Mouse (Mus musculus): ENCODE measurements around the gene Lpar3.
"Not testable (repeated sequence)": the region's sequence is repeated elsewhere in the genome, so short reads cannot be mapped to it uniquely, and the experiment has no call there.

The Lpar3 gene

DNA sequence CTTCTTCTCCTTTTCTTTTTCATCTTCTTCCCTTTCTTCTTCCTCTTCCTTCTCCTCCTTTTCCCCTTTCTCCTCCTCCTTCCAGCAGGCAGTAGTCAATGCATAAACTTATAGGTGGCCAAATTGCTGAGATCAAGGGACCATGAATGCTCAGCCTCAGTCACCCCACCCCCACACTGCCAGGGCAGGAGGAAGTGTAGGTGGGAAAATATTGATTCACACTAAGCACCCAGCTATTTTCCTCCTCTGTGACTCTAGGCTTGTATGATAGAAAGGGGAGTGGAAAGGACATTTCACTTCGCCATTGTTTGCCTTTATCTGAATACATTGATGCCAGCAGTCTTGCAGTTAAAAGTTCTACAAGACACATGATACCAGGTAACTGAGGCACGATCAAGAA, 13.3 kb upstream of the Lpar3 start:
- no peak for DNase-seq (ENCODE audit: low read depth in 2 of 2, low spot score in 2 of 2)

DNA sequence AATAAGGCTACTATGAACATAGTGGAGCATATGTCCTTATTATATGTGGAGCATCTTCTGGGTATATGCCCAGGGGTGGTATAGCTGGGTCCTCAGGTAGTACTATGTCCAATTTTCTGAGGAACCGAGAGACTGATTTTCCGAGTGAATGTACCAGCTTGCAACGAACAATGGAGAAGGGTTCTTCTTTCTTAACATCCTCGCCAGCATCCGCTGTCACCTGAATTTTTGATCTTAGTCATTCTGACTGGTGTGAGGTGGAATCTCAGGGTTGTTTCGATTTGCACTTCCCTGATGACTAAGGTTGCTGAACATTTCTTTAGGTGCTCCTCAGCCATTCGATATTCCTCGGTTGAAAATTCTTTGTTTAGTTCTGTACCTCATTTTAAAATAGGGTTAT, 11.0 kb upstream of the Lpar3 start:
- DNase-seq (ENCODE audit: low read depth in 2 of 2, low spot score in 2 of 2): not testable (repeated sequence)

- DNase-seq (ENCODE audit: low read depth in 2 of 2, low spot score in 2 of 2): no peak
Observed at GRCm38 (mm10) chr3:146211141-146211747, 9.5 kb upstream of the Lpar3 start.

DNA sequence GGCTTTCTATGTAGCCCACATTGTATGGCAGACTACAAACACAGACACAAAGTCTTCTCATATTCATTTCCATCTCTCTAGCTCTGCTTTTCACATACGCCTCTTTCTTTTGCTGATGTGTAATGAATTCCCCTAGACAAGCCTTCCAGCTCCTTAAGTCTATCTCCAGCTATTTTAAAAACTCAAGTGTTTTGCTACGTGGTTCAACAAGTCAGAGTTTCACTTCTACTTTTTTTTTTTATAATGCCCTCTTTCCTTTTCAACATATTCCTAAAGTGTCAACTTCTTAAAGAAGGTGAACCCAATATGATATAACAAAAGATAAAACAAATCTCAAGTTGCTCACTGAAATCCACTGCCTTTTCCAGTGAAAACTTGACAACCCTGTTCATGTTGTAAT, 8.8 kb upstream of the Lpar3 start:
- no peak for DNase-seq (ENCODE audit: low read depth in 2 of 2, low spot score in 2 of 2)

- DNase-seq (ENCODE audit: low read depth in 2 of 2, low spot score in 2 of 2): no peak
Observed at GRCm38 (mm10) chr3:146213336-146213735, 7.4 kb upstream of the Lpar3 start.

GRCm38 (mm10) chr3:146216561-146216960, 4.2 kb upstream of the Lpar3 start:
- DNase-seq (ENCODE audit: low read depth in 2 of 2, low spot score in 2 of 2): no peak

DNA sequence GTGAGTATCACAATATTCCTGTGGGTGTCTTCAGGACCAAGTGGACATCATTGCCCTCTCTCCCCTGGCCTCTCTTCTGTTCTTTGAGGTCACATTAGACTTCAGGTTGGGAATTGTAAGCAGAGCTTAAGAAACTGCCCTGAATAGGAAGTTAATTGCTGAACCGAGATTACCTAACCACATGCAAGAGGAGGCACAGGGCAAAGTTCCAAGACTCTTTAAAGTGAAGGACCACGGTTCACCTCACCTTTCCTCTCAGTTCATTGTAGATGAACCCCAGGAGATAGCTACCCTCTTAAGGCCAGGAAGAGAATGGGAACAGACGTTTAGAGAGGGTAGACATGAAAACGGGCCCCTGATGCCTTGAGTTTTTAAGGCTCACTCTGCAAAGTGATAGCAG, 3.5 kb downstream of the Lpar3 start:
- no peak for DNase-seq (ENCODE audit: low read depth in 2 of 2, low spot score in 2 of 2)

DNA sequence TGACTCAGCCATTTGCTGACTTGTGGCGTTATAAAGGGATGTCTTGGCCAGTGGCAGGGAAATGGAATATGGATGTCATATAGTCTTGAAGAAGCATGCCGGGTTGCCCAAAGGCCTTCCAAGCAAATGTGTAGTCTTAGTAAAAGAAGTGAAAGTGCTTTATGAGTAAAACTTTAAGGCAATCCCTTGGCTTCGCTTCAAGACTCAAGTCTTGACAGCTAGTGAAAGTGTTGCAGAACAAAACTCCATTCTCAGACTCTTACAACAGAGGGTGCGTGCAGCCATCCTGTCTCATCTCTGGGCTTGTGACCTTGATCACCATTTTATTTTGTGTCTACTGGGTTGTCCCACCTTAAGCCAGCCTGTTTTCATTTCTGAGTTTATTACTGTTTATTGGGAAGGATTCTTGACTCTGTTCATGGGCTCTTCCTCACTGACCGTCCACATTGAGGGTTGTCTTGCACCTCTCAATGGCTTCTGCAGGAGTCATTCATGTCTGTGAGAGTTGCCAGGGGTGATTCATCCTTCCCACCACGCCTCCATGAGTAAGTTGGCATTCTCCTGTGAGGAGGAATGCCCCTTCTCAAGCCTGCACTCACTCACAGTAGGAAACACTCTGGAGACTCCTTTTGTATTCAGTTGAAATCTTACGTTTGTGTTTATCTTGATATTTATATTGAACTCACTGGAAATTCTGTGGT, 4.4 kb downstream of the Lpar3 start:
- DNase-seq (ENCODE audit: low read depth in 2 of 2, low spot score in 2 of 2): no peak

- DNase-seq (ENCODE audit: low read depth in 2 of 2, low spot score in 2 of 2): no peak
Observed at GRCm38 (mm10) chr3:146227427-146227826, 6.7 kb downstream of the Lpar3 start.

- no peak for DNase-seq (ENCODE audit: low read depth in 2 of 2, low spot score in 2 of 2)
Observed at GRCm38 (mm10) chr3:146228559-146229310, 8.0 kb downstream of the Lpar3 start.

DNA sequence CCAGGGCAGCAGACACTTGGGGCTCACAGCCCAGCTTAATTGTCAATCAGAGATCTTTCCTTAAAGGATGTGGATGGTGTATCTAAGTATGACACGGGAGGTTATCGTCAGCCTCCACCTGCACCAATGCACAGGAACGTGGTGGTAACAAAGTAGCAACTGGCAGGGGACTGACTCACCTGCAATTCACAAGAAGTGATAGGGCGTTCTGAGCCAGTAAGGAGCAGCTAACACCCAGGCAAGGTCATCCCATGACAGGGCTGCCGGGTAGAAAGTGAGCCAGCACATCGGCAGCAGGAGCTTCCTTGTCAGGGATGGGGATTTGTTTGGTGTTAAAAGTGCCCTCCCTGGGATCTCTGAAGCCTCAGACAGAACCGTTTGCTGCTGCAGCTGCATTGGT, 11.9 kb downstream of the Lpar3 start:
- DNase-seq (ENCODE audit: low read depth in 2 of 2, low spot score in 2 of 2): no peak

GRCm38 (mm10) chr3:146233741-146234140, 13.0 kb downstream of the Lpar3 start:
- DNase-seq (ENCODE audit: low read depth in 2 of 2, low spot score in 2 of 2): no peak

- no peak for DNase-seq (ENCODE audit: low read depth in 2 of 2, low spot score in 2 of 2)
Observed at GRCm38 (mm10) chr3:146234530-146234929, 13.8 kb downstream of the Lpar3 start.

DNA sequence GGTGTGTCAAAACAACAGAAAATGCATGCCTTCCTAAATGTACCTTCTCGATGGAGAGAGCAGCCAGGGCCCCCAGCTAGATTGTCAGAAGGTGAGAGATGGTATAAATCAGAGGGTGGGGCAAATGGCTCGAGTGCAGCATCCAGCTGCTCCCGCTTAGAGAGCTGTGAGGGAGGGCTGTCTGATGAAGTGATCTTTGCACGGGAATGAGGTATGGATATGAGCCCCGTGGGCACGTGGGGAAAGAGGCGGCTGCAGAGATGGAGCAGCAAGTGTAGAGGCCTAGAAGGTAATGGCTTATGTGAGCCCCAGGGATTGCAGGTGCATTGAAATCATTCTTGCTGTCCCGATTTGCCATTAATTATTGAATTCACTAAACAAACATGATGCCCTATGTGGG, 15.5 kb downstream of the Lpar3 start:
- no peak for DNase-seq (ENCODE audit: low read depth in 2 of 2, low spot score in 2 of 2)

GRCm38 (mm10) chr3:146237676-146238075, 16.9 kb downstream of the Lpar3 start:
- DNase-seq (ENCODE audit: low read depth in 2 of 2, low spot score in 2 of 2): no peak

DNA sequence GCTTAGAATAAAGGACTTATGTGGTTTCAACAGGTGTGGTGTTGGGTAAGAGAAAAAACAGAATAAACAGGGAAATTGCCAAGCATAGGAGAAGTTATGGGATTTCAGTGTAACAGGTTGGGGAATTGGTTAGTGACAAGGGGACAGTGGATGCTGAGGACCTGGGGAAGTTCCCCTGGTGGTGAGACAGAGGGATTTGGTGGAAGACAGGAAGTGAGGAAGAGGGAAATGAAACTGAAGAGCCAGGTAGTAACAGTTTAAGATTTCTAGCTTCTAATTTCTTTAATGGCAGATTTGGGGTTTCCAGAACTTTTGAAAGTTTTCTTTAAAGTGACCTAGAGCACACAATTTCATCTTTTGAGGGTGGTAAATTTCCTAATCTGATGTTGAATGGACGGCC, 23.9 kb downstream of the Lpar3 start:
- no peak for DNase-seq (ENCODE audit: low read depth in 2 of 2, low spot score in 2 of 2)

DNA sequence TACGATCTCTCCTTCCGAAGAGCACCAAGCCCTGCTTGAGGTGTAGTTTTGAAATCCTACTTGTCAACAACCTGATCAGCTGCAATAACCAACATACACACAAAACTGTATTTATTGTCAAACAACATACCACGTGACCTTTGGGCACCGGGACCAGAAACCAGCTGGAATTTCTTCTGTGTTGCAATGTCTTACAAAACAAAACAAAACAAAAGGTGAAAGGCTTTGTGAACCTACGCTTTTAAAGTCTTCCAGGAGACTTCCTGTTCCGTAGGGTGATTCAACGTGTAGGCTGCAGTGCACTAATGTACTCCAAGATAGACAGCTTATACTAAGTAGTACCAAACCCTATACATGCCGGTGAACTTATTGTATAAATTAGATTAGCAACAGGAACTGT, 25.8 kb downstream of the Lpar3 start:
- no peak for DNase-seq (ENCODE audit: low read depth in 2 of 2, low spot score in 2 of 2)

DNA sequence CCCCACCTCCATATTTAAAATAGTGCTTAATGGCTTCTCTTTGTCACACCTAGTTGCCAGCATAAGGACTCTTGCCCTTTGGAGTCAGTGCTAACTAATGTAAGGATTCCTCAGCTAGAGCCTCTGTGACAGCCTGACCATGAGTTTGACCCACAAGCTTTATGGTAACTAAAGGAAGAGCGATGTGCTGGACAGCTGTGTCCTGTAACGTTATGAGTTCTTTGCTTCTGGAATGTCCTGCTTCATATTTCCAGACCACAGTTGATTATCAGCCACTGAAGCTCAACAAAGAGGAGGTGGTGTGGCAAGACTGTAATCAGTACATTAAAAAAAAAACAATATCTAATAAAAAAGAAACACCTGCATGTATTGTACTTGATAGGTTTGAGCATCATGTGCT, 26.2 kb downstream of the Lpar3 start:
- DNase-seq (ENCODE audit: low read depth in 2 of 2, low spot score in 2 of 2): no peak

DNA sequence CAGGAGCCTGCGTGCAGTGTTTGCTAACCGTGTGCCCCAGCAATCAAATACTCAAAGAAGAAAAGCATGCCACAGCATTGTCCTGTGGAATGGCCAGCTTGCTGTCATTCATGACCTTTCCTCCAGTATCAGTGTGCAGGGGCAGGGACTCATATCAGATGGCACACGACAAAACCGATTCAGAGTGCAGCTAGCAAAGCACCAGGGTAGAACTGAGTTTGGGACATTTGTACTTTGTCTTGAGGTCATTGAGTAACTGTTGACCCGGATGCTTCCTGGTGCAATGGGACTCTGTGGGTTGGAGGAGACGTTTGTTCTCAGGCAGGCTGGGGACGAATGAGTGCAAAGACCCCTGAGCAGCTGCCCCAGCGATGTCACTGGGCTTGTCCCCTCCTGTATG, 29.1 kb downstream of the Lpar3 start:
- no peak for DNase-seq (ENCODE audit: low read depth in 2 of 2, low spot score in 2 of 2)

GRCm38 (mm10) chr3:146251771-146252170, 31.0 kb downstream of the Lpar3 start:
- no peak for DNase-seq (ENCODE audit: low read depth in 2 of 2, low spot score in 2 of 2)

- no peak for DNase-seq (ENCODE audit: low read depth in 2 of 2, low spot score in 2 of 2)
Observed at GRCm38 (mm10) chr3:146253736-146254320, 33.1 kb downstream of the Lpar3 start.

GRCm38 (mm10) chr3:146255123-146255522, 34.4 kb downstream of the Lpar3 start:
- DNase-seq (ENCODE audit: low read depth in 2 of 2, low spot score in 2 of 2): no peak

All from CD8-positive naive resting alpha-beta T cell, adult 2 months (primary cell).